Mouse (Mus musculus) left cerebral cortex, adult 11 months (tissue): ENCODE measurements around the gene Sox2.

Experiments
- DNase-seq: peaks from one replicate; pipeline ENCODE4 v3.0.0; 2022; ENCODE audit warnings: low spot score

Sox2 gene

GRCm38 (mm10) chr3:34660542-34661290 is 10.5 kb downstream of the Sox2 start:
- DNase-seq, result no peak

- DNase-seq, result no peak
These were observed 11.3 kb downstream of the Sox2 start for GRCm38 (mm10) chr3:34661341-34662007.

- DNase-seq, result no peak
These were observed 12.0 kb downstream of the Sox2 start for GRCm38 (mm10) chr3:34662008-34662711.

GRCm38 (mm10) chr3:34662712-34663655 is 12.8 kb downstream of the Sox2 start:
- DNase-seq, result no peak

- DNase-seq, result no peak
These were observed 13.8 kb downstream of the Sox2 start for GRCm38 (mm10) chr3:34663701-34664635.

GRCm38 (mm10) chr3:34664636-34665531 is 14.7 kb downstream of the Sox2 start:
- no peak for DNase-seq

GRCm38 (mm10) chr3:34665751-34666665 is 15.8 kb downstream of the Sox2 start:
- no peak for DNase-seq

- DNase-seq, result no peak
These were observed 17.0 kb downstream of the Sox2 start for GRCm38 (mm10) chr3:34667180-34667579.

- DNase-seq, result no peak
These were observed 17.9 kb downstream of the Sox2 start for GRCm38 (mm10) chr3:34667881-34668817.

GRCm38 (mm10) chr3:34671024-34671660 is 20.9 kb downstream of the Sox2 start:
- no peak for DNase-seq

- DNase-seq, result no peak
These were observed 28.6 kb downstream of the Sox2 start for GRCm38 (mm10) chr3:34678840-34679239.

GRCm38 (mm10) chr3:34679439-34679838 is 29.2 kb downstream of the Sox2 start:
- no peak for DNase-seq

- no peak for DNase-seq
These were observed 29.7 kb downstream of the Sox2 start for GRCm38 (mm10) chr3:34679921-34680320.

GRCm38 (mm10) chr3:34688072-34688471 is 37.9 kb downstream of the Sox2 start:
- DNase-seq, result no peak

- DNase-seq, result no peak
These were observed 41.6 kb downstream of the Sox2 start for GRCm38 (mm10) chr3:34691703-34692393.

GRCm38 (mm10) chr3:34692394-34692745 is 42.2 kb downstream of the Sox2 start:
- DNase-seq, result no peak
